Mouse (Mus musculus): Measurements from ENCODE around the gene Map7d2. TPM values are rescaled to one million over a fixed set of nuclear protein-coding genes. Genes with fewer than 3 reads are reported as not detected.
A peak's percentile ranks its signal among the peaks of the same experiment; 100 is the strongest.
"Not testable (repeated sequence)": the region's sequence is repeated elsewhere in the genome, so short reads cannot be mapped to it uniquely, and the experiment has no call there.

Map7d2 gene
- 3.1 and 3.4 TPM in 2 replicates for polyA plus RNA-seq (2012; rRNA removed)

GRCm38 (mm10) chrX:159414130-159414828 lies at the start of gene Map7d2:
Gene Map7d2 (plus strand): TSS chrX:159414572.
- DNase-seq (ENCODE audit: low read depth): no peak

- no peak for DNase-seq (ENCODE audit: low read depth)
Measured at GRCm38 (mm10) chrX:159371831-159372752, 42.3 kb upstream of the Map7d2 start, which contains the start of gene Eif1ax. Gene Eif1ax (plus strand): TSS chrX:159372178.

DNA sequence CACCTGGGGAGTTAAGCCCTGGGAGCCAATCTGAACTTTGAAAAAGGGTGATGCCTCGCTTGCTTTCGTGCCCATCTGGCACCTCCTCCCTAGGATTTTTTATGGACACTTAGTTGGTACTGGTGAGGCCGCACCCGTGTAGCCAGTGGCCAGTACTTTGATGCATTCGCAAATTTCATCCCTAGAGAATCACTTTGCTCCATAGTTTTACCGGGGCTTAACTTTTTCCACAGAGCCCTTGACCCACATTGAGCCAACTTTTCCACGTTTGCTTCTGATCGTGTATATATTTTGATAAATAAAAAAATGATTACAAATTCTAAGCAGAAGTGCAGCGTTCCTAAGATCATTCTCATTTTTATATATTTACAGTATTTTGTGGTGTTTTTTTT lies 41.6 kb upstream of the Map7d2 start:
- no peak for DNase-seq (ENCODE audit: low read depth)

DNA sequence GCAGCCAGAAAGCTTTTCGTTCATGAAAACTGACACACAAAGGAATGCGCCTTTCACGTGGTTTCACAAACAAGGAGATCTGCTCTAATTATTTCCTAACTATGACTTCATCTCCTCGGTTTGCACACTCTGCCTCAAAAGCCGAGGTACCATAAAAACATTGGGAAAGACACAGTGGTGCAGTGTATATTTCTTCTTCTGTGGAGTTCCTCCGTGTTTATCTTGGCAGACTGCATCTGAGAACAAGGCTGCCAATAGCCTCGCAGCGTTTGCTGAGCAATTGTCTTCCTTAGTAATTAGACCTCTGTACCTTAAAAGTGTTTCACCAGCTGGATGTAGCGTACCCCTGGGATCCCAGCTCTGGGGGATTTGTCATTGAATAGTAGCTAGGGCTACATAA lies 27.3 kb upstream of the Map7d2 start:
- DNase-seq (ENCODE audit: low read depth): peak; percentile 51

DNA sequence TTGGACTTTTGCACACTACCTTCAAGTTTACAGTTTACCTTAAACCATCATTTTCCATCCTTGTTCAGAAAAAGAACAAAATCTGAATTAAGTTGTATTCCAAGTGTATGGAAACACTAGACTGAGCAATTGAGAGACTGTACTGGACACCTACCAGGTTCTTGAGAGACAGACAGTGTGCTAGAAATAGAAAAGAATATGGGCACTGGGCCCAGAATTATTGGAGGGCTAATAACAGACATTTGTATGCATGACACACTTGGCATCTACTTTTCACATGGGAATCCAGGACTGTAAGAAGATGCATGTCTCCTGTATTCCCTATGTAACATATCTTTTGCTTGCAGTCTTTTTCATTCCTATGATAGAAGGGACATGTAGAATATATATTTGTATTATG lies 25.4 kb upstream of the Map7d2 start:
- DNase-seq (ENCODE audit: low read depth): no peak

DNA sequence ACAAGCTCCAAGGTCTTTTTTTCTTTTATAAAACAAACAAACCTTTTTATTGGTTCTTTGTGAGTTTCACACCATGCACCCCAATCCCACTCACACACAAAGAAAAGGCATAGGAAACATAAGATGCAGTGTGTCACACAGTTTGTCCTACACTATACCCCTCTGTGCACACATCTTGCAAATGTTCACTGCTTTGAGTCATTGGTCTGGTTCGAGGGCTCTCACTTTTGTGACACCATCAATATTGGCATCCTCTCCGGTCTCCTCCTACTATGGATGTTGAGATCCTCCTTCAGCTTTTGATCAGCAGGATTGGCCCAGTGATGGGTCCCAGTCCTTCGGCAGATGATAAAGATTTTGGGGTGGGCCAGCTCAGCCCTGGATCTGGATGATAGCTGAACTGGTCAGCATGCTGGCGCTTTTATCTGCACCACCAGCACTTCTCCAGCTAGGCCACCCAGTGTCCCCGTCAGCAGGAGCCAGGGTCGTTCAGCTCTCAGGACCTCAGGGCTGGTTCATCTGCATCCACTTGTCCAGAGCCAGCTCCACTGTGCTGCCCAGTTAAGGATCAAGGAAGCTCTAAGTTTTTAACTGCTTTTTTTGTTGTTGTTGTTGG lies 23.9 kb upstream of the Map7d2 start:
- no peak for DNase-seq (ENCODE audit: low read depth)

DNA sequence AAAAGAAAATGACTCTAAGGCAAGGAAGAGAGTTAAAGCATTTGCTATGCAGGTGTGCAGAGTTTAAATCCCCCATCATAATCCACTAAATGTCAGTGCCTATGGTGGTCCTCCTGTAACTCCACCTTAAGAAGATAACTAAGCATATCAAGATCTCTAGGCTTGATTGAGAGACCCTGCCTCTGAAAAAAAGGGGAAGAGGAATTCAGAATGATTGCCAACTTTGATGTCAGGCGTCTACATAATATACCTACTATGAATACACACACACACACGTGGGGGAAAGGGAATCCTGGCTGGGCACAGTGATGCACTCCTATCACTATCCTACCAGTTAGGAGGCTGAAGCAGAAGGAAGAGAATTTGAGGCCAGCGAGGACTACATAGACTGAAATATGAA lies 23.1 kb upstream of the Map7d2 start:
- DNase-seq (ENCODE audit: low read depth): no peak

GRCm38 (mm10) chrX:159409253-159409652 lies 5.1 kb upstream of the Map7d2 start:
- no peak for DNase-seq (ENCODE audit: low read depth)

GRCm38 (mm10) chrX:159414829-159415673 lies 679 bp downstream of the Map7d2 start:
- no peak for DNase-seq (ENCODE audit: low read depth)

- not testable (repeated sequence) for DNase-seq (ENCODE audit: low read depth)
Measured at GRCm38 (mm10) chrX:159430507-159430906, 16.1 kb downstream of the Map7d2 start.

DNA sequence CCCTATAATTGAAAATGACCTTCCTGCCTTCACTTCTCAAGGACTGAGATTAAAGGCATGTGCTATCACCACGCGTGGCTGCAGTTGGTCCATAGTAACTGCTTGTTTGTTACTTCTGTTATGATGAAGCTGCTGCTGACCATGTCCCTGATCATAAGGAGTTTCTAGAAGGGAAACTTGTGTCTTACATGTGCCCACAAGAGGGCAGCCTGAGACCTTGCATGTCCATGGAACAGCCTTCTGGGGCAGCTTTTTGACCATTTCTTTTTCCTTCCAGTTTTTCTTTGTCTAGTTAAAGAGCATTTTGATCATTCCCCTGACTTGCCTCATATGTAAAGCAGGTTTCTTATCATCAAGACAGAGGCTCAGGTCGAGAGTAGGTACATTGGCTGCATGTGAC lies 27.8 kb downstream of the Map7d2 start:
- DNase-seq (ENCODE audit: low read depth): no peak

- no peak for DNase-seq (ENCODE audit: low read depth)
Measured at GRCm38 (mm10) chrX:159447133-159447532, 32.8 kb downstream of the Map7d2 start.

- no peak for DNase-seq (ENCODE audit: low read depth)
Measured at GRCm38 (mm10) chrX:159459006-159459654, 44.8 kb downstream of the Map7d2 start.

GRCm38 (mm10) chrX:159474799-159475198 lies 60.4 kb downstream of the Map7d2 start:
- no peak for DNase-seq (ENCODE audit: low read depth)

GRCm38 (mm10) chrX:159478243-159478940 lies 64.0 kb downstream of the Map7d2 start:
- not testable (repeated sequence) for DNase-seq (ENCODE audit: low read depth)

DNA sequence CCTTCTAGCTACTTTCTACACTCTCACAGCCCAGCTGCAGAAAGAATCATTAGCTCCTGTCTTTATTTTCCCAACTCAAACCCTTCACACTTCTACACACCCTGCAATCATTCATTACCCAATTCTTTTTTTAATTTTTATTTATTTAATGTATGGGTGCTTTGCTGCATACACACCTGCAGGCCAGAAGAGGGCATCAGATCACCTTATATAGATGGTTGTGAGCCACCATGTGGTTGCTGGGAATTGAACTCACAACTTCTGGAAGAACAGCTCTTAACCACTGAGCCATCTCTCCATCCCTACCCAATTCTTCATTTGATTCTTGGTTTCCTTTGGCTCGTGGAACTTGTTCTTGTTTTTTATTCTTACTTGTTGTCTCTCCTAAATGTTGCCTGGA lies 69.9 kb downstream of the Map7d2 start:
- no peak for DNase-seq (ENCODE audit: low read depth)

DNA sequence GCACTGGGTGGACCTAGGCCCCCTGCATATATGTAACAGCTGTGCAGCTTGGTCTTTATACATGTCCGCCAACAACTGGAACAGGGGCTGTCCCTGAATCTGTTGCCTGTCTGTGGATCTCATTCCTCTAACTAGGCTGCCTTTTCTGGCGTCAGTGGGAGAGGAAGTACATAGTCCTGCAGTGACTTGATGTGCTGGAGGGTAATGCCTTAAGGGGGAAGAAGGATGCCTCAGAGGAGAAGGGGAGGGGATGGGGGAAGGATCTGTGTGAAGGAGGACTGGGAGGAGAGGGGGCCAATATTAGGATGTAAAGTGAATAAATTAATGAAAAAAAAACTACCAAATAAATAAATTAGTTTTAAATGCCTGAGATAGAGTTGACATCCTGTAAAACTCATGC lies 88.8 kb downstream of the Map7d2 start:
- DNase-seq (ENCODE audit: low read depth): no peak

GRCm38 (mm10) chrX:159508331-159509036 lies 94.1 kb downstream of the Map7d2 start:
- DNase-seq (ENCODE audit: low read depth): no peak

GRCm38 (mm10) chrX:159509042-159509441 lies 94.7 kb downstream of the Map7d2 start:
- no peak for DNase-seq (ENCODE audit: low read depth)
